26 mouse cellular contexts compared by ENCODE assay signal in genomic region chr5:44667907-44668306, GRCm38 (mm10).
DNase-seq lines count a peak whose midpoint lies in the region; ATAC-seq and TF ChIP-seq lines count a peak whose summit lies in the region.
"Had no signal": no experiment of that assay in that cellular context is flagged by ENCODE, and none has a peak within 500 bp of the region (broad histone marks: within the 10 kb centered on the region; RNA-seq: fewer than 3 reads in every experiment).

No protein-coding gene starts in this region.

- no peak for TF ChIP-seq CTCF in midbrain, postnatal 0 days (IDR thresholded peaks at IDR 0.05)

- H3K27me3 ChIP-seq in forebrain, embryonic 13.5 days = no peaks in the 10 kb centered on the region
- H3K27me3 ChIP-seq in forebrain, embryonic 10.5 days (ENCODE audit: poor library complexity, severe bottlenecking) = no peaks in the 10 kb centered on the region
- H3K27me3 ChIP-seq in hindbrain, embryonic 16.5 days (replicated peaks; ENCODE audit: control insufficient read depth, insufficient read depth, low read length) = no peaks in the 10 kb centered on the region
- no peaks in the 10 kb centered on the region for H3K27me3 ChIP-seq in hindbrain, embryonic 13.5 days
- no peaks in the 10 kb centered on the region for H3K27me3 ChIP-seq in midbrain, embryonic 13.5 days
- H3K27me3 ChIP-seq in midbrain, embryonic 11.5 days (ENCODE audit: control insufficient read depth, insufficient read depth, low read length) = no peaks in the 10 kb centered on the region
- H3K27me3 ChIP-seq in midbrain, postnatal 0 days (ENCODE audit: insufficient read depth, low read length) = no peaks in the 10 kb centered on the region
- H3K27me3 ChIP-seq: embryonic facial prominence, embryonic 12.5 days; limb, embryonic 12.5 days; liver, embryonic 13.5 days had no signal

- DNase-seq in forebrain, embryonic 10.5 days (ENCODE audit: extremely low spot score, low spot score) = no peak
- DNase-seq in midbrain, embryonic 11.5 days (ENCODE audit: low spot score, missing footprints) = no peak
- DNase-seq in midbrain, postnatal 0 days (ENCODE audit: low spot score) = no peak
- no peak for DNase-seq in frontal cortex, postnatal 36 days (ENCODE audit: low spot score in 2 of 2)
- DNase-seq: adrenal gland, postnatal 14 days; cerebellum, adult 2 months; cerebellum, postnatal 25 days; gastrocnemius, adult 2 months; heart, postnatal 10 days; kidney, adult 18-20 months; kidney, postnatal 10 days; liver, embryonic 13.5 days; lung, adult 2 months; thymus, adult 2 months; thymus, postnatal 4 days had no signal

- H3K4me3 ChIP-seq in forebrain, embryonic 13.5 days = no peak overlapping the region
- H3K4me3 ChIP-seq in forebrain, embryonic 10.5 days = no peak overlapping the region
- H3K4me3 ChIP-seq in hindbrain, embryonic 16.5 days (ENCODE audit: low read length) = no peak overlapping the region
- H3K4me3 ChIP-seq in hindbrain, embryonic 13.5 days = no peak overlapping the region
- H3K4me3 ChIP-seq in midbrain, embryonic 13.5 days (replicated peaks) = no peak overlapping the region
- no peak overlapping the region for H3K4me3 ChIP-seq in midbrain, embryonic 11.5 days (ENCODE audit: low read depth, low read length)
- no peak overlapping the region for H3K4me3 ChIP-seq in midbrain, postnatal 0 days (ENCODE audit: low read depth, low read length)
- H3K4me3 ChIP-seq: embryonic facial prominence, embryonic 12.5 days; gastrocnemius, adult 2 months; heart, embryonic 10.5 days; hindbrain, embryonic 10.5 days; limb, embryonic 12.5 days; liver, embryonic 13.5 days; myocyte had no signal

- H3K27ac ChIP-seq in forebrain, embryonic 13.5 days = 0 out of 2 replicates have a peak overlapping the region, but pooled peaks have one; percentile 31
- no peak overlapping the region for H3K27ac ChIP-seq in forebrain, embryonic 10.5 days
- no peak overlapping the region for H3K27ac ChIP-seq in hindbrain, embryonic 16.5 days (ENCODE audit: low read depth, low read length)
- H3K27ac ChIP-seq in hindbrain, embryonic 13.5 days = no peak overlapping the region
- H3K27ac ChIP-seq in midbrain, embryonic 13.5 days = 0 out of 2 replicates have a peak overlapping the region, but pooled peaks have one; percentile 5
- no peak overlapping the region for H3K27ac ChIP-seq in midbrain, embryonic 11.5 days (ENCODE audit: low read depth, low read length)
- peak overlapping the region; percentile 60 for H3K27ac ChIP-seq in midbrain, postnatal 0 days (ENCODE audit: low read depth, low read length)
- H3K27ac ChIP-seq: embryonic facial prominence, embryonic 12.5 days; gastrocnemius, adult 2 months; heart, embryonic 10.5 days; hindbrain, embryonic 10.5 days; limb, embryonic 12.5 days; liver, embryonic 13.5 days; macrophage had no signal

- 0 out of 2 replicates have a peak, but pooled peaks cover 11% of the 10 kb centered on the region for H3K4me1 ChIP-seq in forebrain, embryonic 13.5 days
- H3K4me1 ChIP-seq in forebrain, embryonic 10.5 days = 0 out of 2 replicates have a peak, but pooled peaks cover 3% of the 10 kb centered on the region
- H3K4me1 ChIP-seq in hindbrain, embryonic 16.5 days (ENCODE audit: control insufficient read depth, insufficient read depth, low read depth, low read length) = no peaks in the 10 kb centered on the region
- H3K4me1 ChIP-seq in hindbrain, embryonic 13.5 days (replicated peaks) = peaks cover 4% of the 10 kb centered on the region; the same call in 1 of the 2 replicates
- H3K4me1 ChIP-seq in midbrain, embryonic 13.5 days (replicated peaks) = 0 out of 2 replicates have a peak, but pooled peaks cover 3% of the 10 kb centered on the region
- H3K4me1 ChIP-seq in midbrain, embryonic 11.5 days (ENCODE audit: control insufficient read depth, insufficient read depth, low read length) = no peaks in the 10 kb centered on the region
- no peaks in the 10 kb centered on the region for H3K4me1 ChIP-seq in midbrain, postnatal 0 days (ENCODE audit: insufficient read depth, low read length)
- H3K4me1 ChIP-seq: embryonic facial prominence, embryonic 12.5 days; heart, embryonic 10.5 days; limb, embryonic 12.5 days; liver, embryonic 13.5 days had no signal

- ATAC-seq in forebrain, embryonic 13.5 days = no peak
- peak; percentile 30; the same call in 1 of the 2 replicates for ATAC-seq in hindbrain, embryonic 16.5 days
- ATAC-seq in hindbrain, embryonic 13.5 days (ENCODE audit: low FRiP score) = no peak
- ATAC-seq in midbrain, embryonic 13.5 days = no peak
- ATAC-seq in midbrain, embryonic 11.5 days (ENCODE audit: low FRiP score) = no peak
- no peak for ATAC-seq in midbrain, postnatal 0 days (ENCODE audit: low FRiP score)
- ATAC-seq: inflammation-experienced regulatory T-cells, adult 6 months had no signal

- H3K36me3 ChIP-seq in forebrain, embryonic 13.5 days (ENCODE audit: poor library complexity, severe bottlenecking) = no peaks in the 10 kb centered on the region
- no peaks in the 10 kb centered on the region for H3K36me3 ChIP-seq in forebrain, embryonic 10.5 days (replicated peaks)
- H3K36me3 ChIP-seq in hindbrain, embryonic 16.5 days (ENCODE audit: control insufficient read depth, insufficient read depth, low read length) = no peaks in the 10 kb centered on the region
- H3K36me3 ChIP-seq in hindbrain, embryonic 13.5 days = no peaks in the 10 kb centered on the region
- H3K36me3 ChIP-seq in midbrain, embryonic 13.5 days = no peaks in the 10 kb centered on the region
- no peaks in the 10 kb centered on the region for H3K36me3 ChIP-seq in midbrain, embryonic 11.5 days (ENCODE audit: control insufficient read depth, insufficient read depth, low read length)
- H3K36me3 ChIP-seq in midbrain, postnatal 0 days (ENCODE audit: insufficient read depth, low read length) = no peaks in the 10 kb centered on the region
- H3K36me3 ChIP-seq: embryonic facial prominence, embryonic 12.5 days; heart, embryonic 10.5 days; hindbrain, embryonic 10.5 days; limb, embryonic 12.5 days; liver, embryonic 13.5 days had no signal

- H3K4me2 ChIP-seq in forebrain, embryonic 13.5 days = no peak overlapping the region
- H3K4me2 ChIP-seq in hindbrain, embryonic 16.5 days (ENCODE audit: low read length) = no peak overlapping the region
- no peak overlapping the region for H3K4me2 ChIP-seq in hindbrain, embryonic 13.5 days
- no peak overlapping the region for H3K4me2 ChIP-seq in midbrain, embryonic 13.5 days (replicated peaks)
- H3K4me2 ChIP-seq in midbrain, embryonic 11.5 days = no peak overlapping the region
- H3K4me2 ChIP-seq in midbrain, postnatal 0 days (ENCODE audit: low read depth, low read length, poor library complexity, severe bottlenecking) = no peak overlapping the region
- H3K4me2 ChIP-seq: embryonic facial prominence, embryonic 12.5 days; limb, embryonic 12.5 days; liver, embryonic 13.5 days had no signal

- H3K9ac ChIP-seq in forebrain, embryonic 13.5 days = no peak overlapping the region
- H3K9ac ChIP-seq in hindbrain, embryonic 16.5 days (ENCODE audit: low read depth, low read length) = no peak overlapping the region
- H3K9ac ChIP-seq in hindbrain, embryonic 13.5 days = no peak overlapping the region
- H3K9ac ChIP-seq in midbrain, embryonic 13.5 days (replicated peaks) = no peak overlapping the region
- H3K9ac ChIP-seq in midbrain, embryonic 11.5 days (ENCODE audit: low read length) = no peak overlapping the region
- H3K9ac ChIP-seq in midbrain, postnatal 0 days (replicated peaks; ENCODE audit: low read length, poor library complexity, severe bottlenecking) = no peak overlapping the region
- H3K9ac ChIP-seq: embryonic facial prominence, embryonic 12.5 days; limb, embryonic 12.5 days; liver, embryonic 13.5 days had no signal

- H3K9me3 ChIP-seq in forebrain, embryonic 13.5 days (replicated peaks) = no peaks in the 10 kb centered on the region
- H3K9me3 ChIP-seq in forebrain, embryonic 10.5 days = no peaks in the 10 kb centered on the region
- H3K9me3 ChIP-seq in hindbrain, embryonic 16.5 days (ENCODE audit: control insufficient read depth, low read length) = no peaks in the 10 kb centered on the region
- H3K9me3 ChIP-seq in hindbrain, embryonic 13.5 days = no peaks in the 10 kb centered on the region
- H3K9me3 ChIP-seq in midbrain, embryonic 13.5 days = no peaks in the 10 kb centered on the region
- H3K9me3 ChIP-seq in midbrain, embryonic 11.5 days (ENCODE audit: control insufficient read depth, low read length) = no peaks in the 10 kb centered on the region
- H3K9me3 ChIP-seq in midbrain, postnatal 0 days (ENCODE audit: low read length) = no peaks in the 10 kb centered on the region
- H3K9me3 ChIP-seq: embryonic facial prominence, embryonic 12.5 days; heart, embryonic 10.5 days; hindbrain, embryonic 10.5 days; limb, embryonic 12.5 days; liver, embryonic 13.5 days had no signal

- WGBS in forebrain, embryonic 13.5 days = 83% methylated on average over 3 of the region's 3 CpGs
- 85% methylated on average over 3 of the region's 3 CpGs for WGBS in forebrain, embryonic 10.5 days
- 54% methylated on average over 3 of the region's 3 CpGs for WGBS in hindbrain, embryonic 16.5 days
- 40% methylated on average over 3 of the region's 3 CpGs for WGBS in hindbrain, embryonic 13.5 days
- WGBS in midbrain, embryonic 13.5 days = 78% methylated on average over 3 of the region's 3 CpGs
- WGBS in midbrain, embryonic 11.5 days = 79% methylated on average over 3 of the region's 3 CpGs
- WGBS in midbrain, postnatal 0 days = 78% methylated on average over 3 of the region's 3 CpGs

Comparison
In these comparisons a context has a peak if more than half of its experiments do, and no peak if none do; other contexts are left out.
1. H3K27ac ChIP-seq: peak in forebrain, embryonic 13.5 days (single experiment), midbrain, embryonic 13.5 days (single experiment) and midbrain, postnatal 0 days (single experiment); none in forebrain, embryonic 10.5 days (single experiment), hindbrain, embryonic 16.5 days (single experiment), hindbrain, embryonic 13.5 days (single experiment) and midbrain, embryonic 11.5 days (single experiment).